Mouse (Mus musculus) urinary bladder, postnatal 4 days (tissue): ENCODE data around the gene Zbtb16.

ENCODE experiments used
- DNase-seq, 2 experiments: peaks; one replicate each; pipeline ENCODE4 v3.0.0; 2021 to 2022; ENCODE audit warnings: low spot score in 2 of 2

Gene Zbtb16

GRCm38 (mm10) chr9:48745347-48746119, 90.5 kb downstream of the Zbtb16 start:
- no peak for DNase-seq

- peak; percentile 65 to 76 for DNase-seq
These were observed 91.1 kb downstream of the Zbtb16 start for GRCm38 (mm10) chr9:48744916-48745315.

- DNase-seq, result no peak
These were observed 91.6 kb downstream of the Zbtb16 start for GRCm38 (mm10) chr9:48744451-48744850.

GRCm38 (mm10) chr9:48743338-48744285, 92.4 kb downstream of the Zbtb16 start:
- no peak for DNase-seq

- no peak for DNase-seq
These were observed 93.9 kb downstream of the Zbtb16 start for GRCm38 (mm10) chr9:48742150-48742549.

GRCm38 (mm10) chr9:48741433-48742077, 94.5 kb downstream of the Zbtb16 start:
- DNase-seq, result no peak

GRCm38 (mm10) chr9:48740732-48741255, 95.2 kb downstream of the Zbtb16 start:
- no peak for DNase-seq

- DNase-seq, result peak; percentile 93 to 94
These were observed 95.9 kb downstream of the Zbtb16 start for GRCm38 (mm10) chr9:48740098-48740505.

GRCm38 (mm10) chr9:48738795-48739476, 97.1 kb downstream of the Zbtb16 start:
- DNase-seq, result no peak

- DNase-seq, result no peak
These were observed 98.1 kb downstream of the Zbtb16 start for GRCm38 (mm10) chr9:48737911-48738310.

GRCm38 (mm10) chr9:48737210-48737850, 98.7 kb downstream of the Zbtb16 start:
- DNase-seq, result peak; percentile 78 to 89

GRCm38 (mm10) chr9:48736361-48737209, 99.4 kb downstream of the Zbtb16 start:
- peak in 1 of 2 experiments; percentile 36 for DNase-seq

GRCm38 (mm10) chr9:48735466-48736312, 100.3 kb downstream of the Zbtb16 start:
- no peak for DNase-seq

- no peak for DNase-seq
These were observed 101.1 kb downstream of the Zbtb16 start for GRCm38 (mm10) chr9:48734725-48735465.

GRCm38 (mm10) chr9:48733817-48734544, 102.0 kb downstream of the Zbtb16 start:
- DNase-seq, result no peak

- no peak for DNase-seq
These were observed 102.9 kb downstream of the Zbtb16 start for GRCm38 (mm10) chr9:48733083-48733482.
